Mouse (Mus musculus) intestine, embryonic 15.5 days (tissue): ENCODE data around the gene Ptrhd1. TPM values are rescaled to one million over a fixed set of nuclear protein-coding genes. Genes with fewer than 3 reads are reported as not detected.
A peak's percentile ranks its signal among the peaks of the same experiment; 100 is the strongest.

Source experiments
- ATAC-seq: fragments of 200-750 bp; cut with Nextera tagmentation; 2 replicates; pipeline ENCODE4 v1.8.0; 2017; ENCODE audit warnings: moderate TSS enrichment, moderate library complexity
- H3K27ac ChIP-seq: fragments of 300-500 bp; sonication (generic); 2 replicates; pipeline ENCODE4 v1.5.1; 2015; ENCODE audit warnings: mild to moderate bottlenecking, inconsistent platforms
- H3K27me3 ChIP-seq: fragments of 300-500 bp; sonication (generic); replicated peaks from 2 replicates; pipeline ENCODE4 v1.6.1; 2015; ENCODE audit warnings: inconsistent platforms
- H3K36me3 ChIP-seq: fragments of 300-500 bp; sonication (generic); 2 replicates; pipeline ENCODE4 v1.6.1; 2015; ENCODE audit warnings: inconsistent platforms
- H3K4me1 ChIP-seq: fragments of 300-500 bp; sonication (generic); replicated peaks from 2 replicates; pipeline ENCODE4 v1.6.1; 2015; ENCODE audit warnings: inconsistent platforms
- H3K4me2 ChIP-seq: fragments of 300-500 bp; sonication (generic); replicated peaks from 2 replicates; pipeline ENCODE4 v1.6.1; 2015; ENCODE audit warnings: mild to moderate bottlenecking, inconsistent platforms
- H3K4me3 ChIP-seq: fragments of 300-500 bp; sonication (generic); replicated peaks from 2 replicates; pipeline ENCODE4 v1.5.1; 2015; ENCODE audit warnings: inconsistent platforms
- H3K9ac ChIP-seq: fragments of 300-500 bp; sonication (generic); 2 replicates; pipeline ENCODE4 v1.6.1; 2015; ENCODE audit warnings: inconsistent platforms
- H3K9me3 ChIP-seq: fragments of 300-500 bp; sonication (generic); 2 replicates; pipeline ENCODE4 v1.6.1; 2016; ENCODE audit warnings: inconsistent platforms
- WGBS: fragments of 180-500 bp; shearing (Covaris S2); methylation state at CpG from one replicate; pipeline ENCODE4 v1.1.7; 2015; 5-methylcytosine and 5-hydroxymethylcytosine counted together
- polyA plus RNA-seq: library from polyadenylated mRNA; unstranded; fragments of >200 nt; fragmentation: Nextera tagmentation; extraction: Ambion mirVana; gene quantifications from 2 replicates; pipeline ENCODE4 v1.2.1, GENCODE M21; 2015

The Ptrhd1 gene
- polyA plus RNA-seq, 1 experiment from 2014 or later: 5.0 TPM

DNA sequence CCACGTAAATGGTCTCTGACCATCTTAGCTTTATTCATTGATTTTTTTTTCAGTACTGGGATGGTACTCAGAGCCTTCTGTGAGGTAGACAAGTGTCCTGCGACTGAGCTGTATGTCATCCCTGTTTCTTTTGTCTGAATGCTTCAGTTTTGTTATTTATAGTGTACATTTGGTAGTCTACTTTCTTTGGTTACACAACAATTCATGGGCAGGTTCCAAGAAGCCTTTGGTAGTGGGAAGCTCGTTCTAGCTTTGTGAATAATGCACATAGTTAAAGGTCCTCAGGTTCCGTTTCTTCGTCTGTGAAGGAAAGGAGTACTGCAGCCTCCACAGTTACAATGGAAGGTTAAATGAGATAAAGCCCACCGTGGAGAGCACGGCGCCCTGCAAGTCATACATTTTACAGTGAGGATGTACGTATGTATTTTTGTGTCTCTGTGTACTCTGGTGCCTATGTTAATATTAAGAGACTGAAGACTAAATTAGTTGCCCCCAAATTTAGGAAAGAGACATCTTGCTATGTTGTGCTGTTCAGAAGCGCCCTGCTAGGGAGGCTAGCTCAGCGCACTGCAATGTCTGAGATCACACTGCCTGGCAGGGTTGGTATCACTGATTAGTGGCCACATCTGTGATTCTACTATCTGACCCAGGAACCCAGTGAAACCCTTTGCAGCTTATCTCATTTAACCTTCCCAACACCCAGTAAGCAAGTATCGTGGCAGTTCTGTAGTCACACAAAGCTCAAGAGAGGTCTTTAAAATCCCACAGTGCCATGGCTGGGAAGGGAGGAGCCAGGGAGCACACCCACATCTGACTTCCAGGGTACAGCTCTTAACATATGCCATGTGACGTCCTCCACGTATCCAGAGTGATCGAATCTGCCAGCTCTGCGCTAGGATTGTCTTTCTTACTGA is 19.2 kb downstream of the Ptrhd1 start:
- H3K9me3 ChIP-seq: no peaks in the 10 kb centered on the region
- H3K4me2 ChIP-seq: no peak overlapping the region
- no peak for ATAC-seq
- H3K9ac ChIP-seq: no peak overlapping the region
- H3K27ac ChIP-seq: no peak overlapping the region
- WGBS: 79% methylated on average over 16 of the region's 16 CpGs
- peaks cover 6% of the 10 kb centered on the region; the same call in 1 of the 2 replicates for H3K36me3 ChIP-seq
- no peaks in the 10 kb centered on the region for H3K4me1 ChIP-seq
- H3K27me3 ChIP-seq: no peaks in the 10 kb centered on the region
- no peak overlapping the region for H3K4me3 ChIP-seq

DNA sequence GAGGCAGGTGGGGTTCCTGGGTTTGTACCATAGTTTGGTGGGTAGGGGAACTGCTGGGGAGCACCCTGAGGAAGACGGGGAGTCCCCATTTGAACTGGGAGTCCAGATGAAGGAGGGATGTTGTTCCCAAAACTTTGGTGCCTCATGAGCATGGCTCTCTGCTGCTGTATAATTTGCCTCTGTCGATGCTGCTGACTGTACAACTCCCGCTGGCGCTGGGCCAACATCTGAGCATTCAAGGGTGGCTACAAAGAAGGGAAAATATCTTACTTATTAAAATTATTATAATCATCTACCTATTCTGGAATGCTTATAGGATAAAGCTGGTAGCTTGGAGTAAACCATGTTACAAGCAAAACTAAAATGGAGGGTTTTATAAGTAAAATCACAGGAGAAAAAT is 33.9 kb downstream of the Ptrhd1 start:
- no peak overlapping the region for H3K27ac ChIP-seq
- ATAC-seq: no peak
- H3K4me1 ChIP-seq: no peaks in the 10 kb centered on the region
- H3K27me3 ChIP-seq: no peaks in the 10 kb centered on the region
- no peak overlapping the region for H3K9ac ChIP-seq
- H3K4me3 ChIP-seq: no peak overlapping the region
- WGBS: 90% methylated on average over 4 of the region's 4 CpGs
- no peaks in the 10 kb centered on the region for H3K9me3 ChIP-seq
- H3K36me3 ChIP-seq: peaks cover 12% of the 10 kb centered on the region; the same call in 1 of the 2 replicates
- no peak overlapping the region for H3K4me2 ChIP-seq

DNA sequence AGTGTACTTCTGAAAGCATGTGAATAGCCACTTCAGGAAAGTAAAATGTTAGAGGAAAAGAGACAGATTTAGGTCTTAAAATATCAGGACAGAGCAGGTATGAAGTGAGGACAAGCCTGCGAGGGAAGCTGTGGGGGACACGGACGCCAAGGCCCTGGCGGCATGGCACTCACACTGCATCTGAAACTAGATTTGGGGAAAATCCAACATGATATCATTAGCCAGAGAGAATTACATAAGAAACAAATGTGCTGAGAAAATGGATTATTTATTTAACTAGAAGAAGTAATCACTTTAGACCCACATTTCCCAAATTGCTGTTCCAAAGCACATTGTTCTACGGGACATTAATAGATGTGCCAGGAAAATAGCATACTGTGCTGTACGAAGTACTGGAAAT is 37.3 kb downstream of the Ptrhd1 start:
- no peaks in the 10 kb centered on the region for H3K27me3 ChIP-seq
- peaks cover 8% of the 10 kb centered on the region; the same call in 1 of the 2 replicates for H3K36me3 ChIP-seq
- no peak overlapping the region for H3K27ac ChIP-seq
- no peak for ATAC-seq
- H3K9ac ChIP-seq: no peak overlapping the region
- no peaks in the 10 kb centered on the region for H3K4me1 ChIP-seq
- no peaks in the 10 kb centered on the region for H3K9me3 ChIP-seq
- H3K4me2 ChIP-seq: no peak overlapping the region
- WGBS: 93% methylated on average over 6 of the region's 6 CpGs
- no peak overlapping the region for H3K4me3 ChIP-seq

DNA sequence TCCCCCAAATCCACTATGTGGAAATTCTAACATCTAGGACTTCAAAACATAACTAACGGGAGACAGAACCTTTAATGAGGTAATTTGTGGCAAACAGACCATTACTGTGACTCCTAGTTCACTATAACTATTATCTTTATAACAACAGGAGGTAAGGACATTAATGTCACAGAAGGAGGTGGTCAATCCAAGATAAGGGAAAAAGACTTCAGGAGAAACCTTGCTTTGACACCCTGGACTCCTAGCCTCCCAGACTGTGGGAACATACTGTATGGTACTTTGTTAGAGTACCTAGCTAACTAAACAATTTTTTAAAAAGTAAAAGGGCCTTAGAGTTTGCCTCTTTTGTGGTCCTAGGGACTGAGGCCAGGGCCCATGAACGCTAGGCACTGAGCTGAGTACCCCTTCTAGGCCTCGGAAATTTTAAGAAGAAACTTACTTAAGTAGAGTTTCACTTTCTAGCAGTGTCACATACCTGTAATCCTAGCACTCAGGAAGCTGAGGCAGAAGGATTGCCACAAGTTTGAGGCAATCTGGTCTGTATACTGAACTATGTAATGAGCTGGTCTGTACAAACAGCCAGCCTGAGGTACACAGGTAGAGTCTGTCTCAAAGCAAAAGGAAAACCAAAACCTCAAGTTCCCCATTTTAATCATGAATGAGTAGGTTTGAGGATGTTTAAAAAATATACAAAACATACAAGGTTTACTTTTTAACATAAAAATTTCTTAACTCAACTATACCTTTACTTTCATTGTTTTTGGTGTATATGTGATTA is 45.3 kb downstream of the Ptrhd1 start:
- WGBS: 90% methylated on average over 3 of the region's 3 CpGs
- no peak for ATAC-seq

DNA sequence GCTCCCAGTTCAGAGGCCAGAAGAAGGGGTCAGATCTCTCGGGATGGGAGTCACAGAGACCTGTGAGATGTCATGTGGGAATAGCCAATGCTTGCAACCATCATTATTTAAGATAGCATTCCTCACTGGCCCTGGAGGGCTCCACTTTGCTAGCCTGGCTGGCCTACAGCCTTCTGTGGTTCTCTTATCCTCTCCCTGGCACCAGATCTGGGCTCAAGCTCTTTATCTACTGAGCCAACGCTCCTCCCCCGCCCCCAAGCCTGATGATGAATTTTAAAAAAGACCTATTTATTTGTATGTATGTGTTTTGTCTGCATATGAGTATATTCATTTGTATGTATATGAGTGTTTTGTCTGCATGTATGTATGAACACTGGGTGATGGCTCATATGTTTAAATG is 46.1 kb downstream of the Ptrhd1 start:
- Histone ChIP-seq H3K27me3 (no peaks in the 10 kb centered on the region), H3K36me3 (0 out of 2 replicates have a peak, but pooled peaks cover 3% of the 10 kb centered on the region), H3K9ac (no peak overlapping the region), H3K4me3 (no peak overlapping the region), H3K4me1 (no peaks in the 10 kb centered on the region), H3K27ac (no peak overlapping the region), H3K9me3 (no peaks in the 10 kb centered on the region), H3K4me2 (no peak overlapping the region)
- WGBS: 89% methylated on average over 3 of the region's 3 CpGs
- no peak for ATAC-seq

More for the DNA sequence above, 45.3 kb downstream of the Ptrhd1 start:
- H3K4me2 ChIP-seq: no peak overlapping the region
- H3K4me1 ChIP-seq: no peaks in the 10 kb centered on the region
- no peaks in the 10 kb centered on the region for H3K27me3 ChIP-seq
- H3K9me3 ChIP-seq: no peaks in the 10 kb centered on the region
- no peaks in the 10 kb centered on the region for H3K36me3 ChIP-seq
- H3K27ac ChIP-seq: no peak overlapping the region
- H3K9ac ChIP-seq: no peak overlapping the region
- no peak overlapping the region for H3K4me3 ChIP-seq

DNA sequence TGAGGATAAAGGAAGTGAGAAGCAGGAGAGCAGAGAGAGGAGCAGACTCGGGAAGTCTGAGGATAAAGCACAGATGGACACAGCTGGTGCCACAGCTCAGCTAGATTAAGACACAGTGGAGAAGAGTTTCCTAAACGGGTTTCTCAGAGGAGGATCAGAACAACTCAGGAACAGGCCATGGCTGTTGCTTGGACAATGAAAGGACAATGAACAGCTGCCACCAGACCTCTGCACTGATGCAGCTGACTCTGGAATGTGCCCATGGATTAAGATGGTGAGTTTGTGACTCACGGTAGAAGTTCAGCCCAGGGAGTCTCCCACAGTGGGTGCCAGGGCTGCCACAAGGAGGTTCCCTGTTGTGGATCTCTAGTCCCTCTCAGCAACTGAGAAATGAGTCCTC is 51.4 kb downstream of the Ptrhd1 start:
- 21% methylated on average over 3 of the region's 3 CpGs for WGBS
- H3K4me2 ChIP-seq: no peak overlapping the region
- ATAC-seq: peak; percentile 49; the same call in 1 of the 2 replicates

More for the DNA sequence above, 51.4 kb downstream of the Ptrhd1 start:
- Histone ChIP-seq H3K4me3 (no peak overlapping the region), H3K27me3 (no peaks in the 10 kb centered on the region), H3K36me3 (0 out of 2 replicates have a peak, but pooled peaks cover 3% of the 10 kb centered on the region), H3K4me1 (no peaks in the 10 kb centered on the region), H3K9me3 (no peaks in the 10 kb centered on the region), H3K27ac (peak overlapping the region; percentile 57; the same call in 1 of the 2 replicates), H3K9ac (no peak overlapping the region)

Other genes starting within 250 kb of the Ptrhd1 start
- 3.0 and 3.2 TPM in 2 replicates for gene Efr3b, start 195.1 kb upstream of the Ptrhd1 start, polyA plus RNA-seq
- gene Dnajc27, start 151.4 kb upstream of the Ptrhd1 start, polyA plus RNA-seq: 4.3 and 5.4 TPM in 2 replicates
- 7.1 TPM in 2 replicates for gene Adcy3, start 100.9 kb upstream of the Ptrhd1 start, polyA plus RNA-seq
- gene Cenpo, start 267 bp downstream of the Ptrhd1 start, polyA plus RNA-seq: 10.9 and 12.8 TPM in 2 replicates
- gene Ncoa1, start 243.2 kb downstream of the Ptrhd1 start, polyA plus RNA-seq: 6.3 and 6.7 TPM in 2 replicates